Mouse (Mus musculus): ENCODE measurements around the gene Ank. TPM values are rescaled to one million over a fixed set of nuclear protein-coding genes. Genes with fewer than 3 reads are reported as not detected.

The Ank gene
- polyA plus RNA-seq, 1 experiment from 2014 or later, result 5.9 TPM

DNA sequence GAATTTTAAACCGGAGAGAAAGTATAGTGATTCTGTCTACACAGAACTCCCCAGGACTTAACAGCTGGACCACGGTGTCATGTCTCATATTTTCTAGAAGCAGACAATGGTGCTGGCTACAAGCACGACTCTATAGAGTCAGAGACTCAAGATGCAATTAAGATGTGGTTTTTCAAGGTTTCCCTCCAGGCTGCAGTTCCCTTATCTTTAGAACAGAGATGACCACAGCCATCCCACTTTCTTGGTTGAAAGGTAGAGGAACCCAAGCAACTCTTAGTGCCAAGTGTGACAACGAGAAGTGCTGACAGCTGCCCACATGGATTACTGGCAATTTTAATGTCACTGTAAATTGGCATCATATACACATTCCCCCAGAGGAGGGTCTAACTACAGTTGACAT, 143.1 kb downstream of the Ank start:
- Histone ChIP-seq H3K9ac (ENCODE audit: low read depth, low read length) (no peak overlapping the region), H3K4me2 (ENCODE audit: low read depth, low read length) (no peak overlapping the region), H3K27me3 (replicated peaks; ENCODE audit: control insufficient read depth, insufficient read depth, low read length) (no peaks in the 10 kb centered on the region), H3K4me1 (ENCODE audit: control insufficient read depth, insufficient read depth, low read length) (0 out of 2 replicates have a peak, but pooled peaks cover 2% of the 10 kb centered on the region), H3K36me3 (ENCODE audit: control insufficient read depth, insufficient read depth, low read length) (peaks cover 10% of the 10 kb centered on the region), H3K4me3 (ENCODE audit: low read length) (no peak overlapping the region), H3K9me3 (ENCODE audit: control insufficient read depth, low read length) (no peaks in the 10 kb centered on the region), H3K27ac (ENCODE audit: low read length) (no peak overlapping the region)
- no peak for ATAC-seq
- WGBS, result 61% methylated on average over 4 of the region's 4 CpGs

DNA sequence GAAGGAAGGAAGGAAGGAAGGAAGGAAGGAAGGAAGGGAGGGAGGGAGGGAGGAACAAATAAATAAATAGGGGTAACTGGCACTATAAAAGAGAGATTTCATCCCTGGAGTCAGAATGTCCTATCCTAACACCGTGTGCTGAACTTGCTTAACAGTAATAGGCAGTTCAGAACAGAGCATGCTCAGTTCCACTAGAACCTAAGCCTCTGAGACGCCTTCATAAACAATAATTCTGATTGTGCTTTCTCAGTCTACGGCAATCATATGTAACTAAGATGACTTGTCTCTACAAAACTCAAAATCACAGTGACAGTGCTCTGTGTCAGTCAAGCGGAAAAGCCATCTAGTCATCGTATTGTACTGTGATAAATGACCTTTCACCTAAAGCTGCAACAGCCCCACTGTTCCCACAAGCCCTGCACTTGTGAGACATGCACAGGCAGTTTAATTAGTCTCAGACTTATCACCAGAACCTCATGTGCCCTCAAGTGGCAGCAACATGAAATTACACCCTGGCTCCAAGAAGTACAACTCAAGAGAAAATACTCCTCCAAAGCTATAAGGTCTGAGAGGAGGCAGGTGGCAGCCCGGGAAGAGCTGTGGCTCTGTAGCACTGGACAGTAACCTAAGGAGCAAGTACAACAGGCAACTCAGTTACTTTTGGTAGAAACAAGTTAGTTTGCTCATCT, 146.2 kb downstream of the Ank start:
- Histone ChIP-seq H3K4me1 (ENCODE audit: control insufficient read depth, insufficient read depth, low read length) (peaks cover 2% of the 10 kb centered on the region; the same call in 1 of the 2 replicates), H3K9me3 (ENCODE audit: control insufficient read depth, low read length) (no peaks in the 10 kb centered on the region), H3K9ac (ENCODE audit: low read depth, low read length) (no peak overlapping the region), H3K4me3 (ENCODE audit: low read length) (no peak overlapping the region), H3K4me2 (ENCODE audit: low read depth, low read length) (no peak overlapping the region), H3K27me3 (replicated peaks; ENCODE audit: control insufficient read depth, insufficient read depth, low read length) (no peaks in the 10 kb centered on the region), H3K36me3 (ENCODE audit: control insufficient read depth, insufficient read depth, low read length) (peaks cover 3% of the 10 kb centered on the region; the same call in 1 of the 2 replicates), H3K27ac (ENCODE audit: low read length) (no peak overlapping the region)
- 43% methylated on average over 6 of the region's 6 CpGs for WGBS
- ATAC-seq, result peak; percentile 70

DNA sequence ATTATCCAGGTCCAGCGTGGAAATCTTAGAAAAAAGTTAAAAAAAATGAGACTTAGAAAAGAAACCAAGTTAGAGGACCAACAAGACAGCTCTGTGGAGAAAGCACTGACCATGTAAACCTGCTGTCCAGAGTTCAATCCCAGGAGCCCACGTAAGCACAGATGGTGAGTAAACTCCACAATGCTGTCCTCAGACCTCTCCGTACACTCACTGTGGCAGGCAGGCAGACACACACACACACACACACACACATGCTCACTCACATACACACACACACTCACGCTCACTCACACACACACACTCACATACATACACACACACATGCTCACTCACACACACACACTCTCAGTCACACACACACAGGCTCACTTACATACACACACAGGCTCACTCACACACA, 146.8 kb downstream of the Ank start:
- Histone ChIP-seq H3K4me1 (ENCODE audit: control insufficient read depth, insufficient read depth, low read length) (peaks cover 2% of the 10 kb centered on the region; the same call in 1 of the 2 replicates), H3K27me3 (replicated peaks; ENCODE audit: control insufficient read depth, insufficient read depth, low read length) (no peaks in the 10 kb centered on the region), H3K4me2 (ENCODE audit: low read depth, low read length) (no peak overlapping the region), H3K27ac (ENCODE audit: low read length) (no peak overlapping the region), H3K9me3 (ENCODE audit: control insufficient read depth, low read length) (no peaks in the 10 kb centered on the region), H3K36me3 (ENCODE audit: control insufficient read depth, insufficient read depth, low read length) (peaks cover 5% of the 10 kb centered on the region; the same call in 1 of the 2 replicates), H3K4me3 (ENCODE audit: low read length) (no peak overlapping the region), H3K9ac (ENCODE audit: low read depth, low read length) (no peak overlapping the region)
- ATAC-seq, result no peak
- 95% methylated on average over 4 of the region's 4 CpGs for WGBS

DNA sequence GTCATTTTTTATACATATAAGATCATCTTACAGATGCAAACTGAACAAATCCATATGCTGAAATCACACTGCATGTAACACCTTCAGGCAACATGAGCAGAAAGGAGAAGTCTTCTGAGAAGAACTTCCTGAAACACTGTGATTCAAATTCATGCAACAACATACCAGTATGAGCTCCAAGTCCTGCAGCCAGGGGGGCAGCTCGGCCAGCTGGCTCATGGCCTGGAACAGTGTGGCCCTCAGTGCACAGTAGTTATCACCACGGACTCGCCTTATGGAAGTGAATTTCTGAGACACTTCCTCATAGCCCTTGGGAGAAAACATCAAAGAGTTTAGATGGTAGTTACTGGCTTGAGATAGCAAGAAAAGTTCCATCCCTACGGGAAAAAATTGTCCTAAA, 149.7 kb downstream of the Ank start:
- no peak overlapping the region for H3K27ac ChIP-seq (ENCODE audit: low read length)
- no peak overlapping the region for H3K4me3 ChIP-seq (ENCODE audit: low read length)
- no peak overlapping the region for H3K4me2 ChIP-seq (ENCODE audit: low read depth, low read length)
- 60% methylated on average over 4 of the region's 4 CpGs for WGBS
- H3K9me3 ChIP-seq (ENCODE audit: control insufficient read depth, low read length), result no peaks in the 10 kb centered on the region
- no peaks in the 10 kb centered on the region for H3K27me3 ChIP-seq (replicated peaks; ENCODE audit: control insufficient read depth, insufficient read depth, low read length)
- ATAC-seq, result no peak
- H3K36me3 ChIP-seq (ENCODE audit: control insufficient read depth, insufficient read depth, low read length), result peaks cover 3% of the 10 kb centered on the region; the same call in 1 of the 2 replicates
- H3K9ac ChIP-seq (ENCODE audit: low read depth, low read length), result no peak overlapping the region
- peaks cover 8% of the 10 kb centered on the region; the same call in 1 of the 2 replicates for H3K4me1 ChIP-seq (ENCODE audit: control insufficient read depth, insufficient read depth, low read length)

DNA sequence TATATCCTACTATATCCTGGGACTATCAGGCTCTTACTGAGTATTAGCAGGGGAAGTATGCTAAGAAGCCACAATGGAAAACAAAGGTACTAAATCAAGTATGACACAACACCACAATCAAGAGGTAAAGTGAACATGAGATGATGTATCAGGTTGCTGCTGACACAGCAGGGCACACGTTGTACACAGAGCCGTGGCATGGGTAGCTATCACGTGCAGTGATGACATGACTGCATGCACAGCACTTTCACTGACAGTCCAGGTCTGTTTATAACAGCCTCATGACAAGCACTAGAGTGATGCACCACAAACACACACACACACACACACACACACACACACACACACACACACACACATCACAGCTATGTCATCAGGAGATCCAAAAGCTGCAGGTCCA, 150.8 kb downstream of the Ank start:
- peaks cover 3% of the 10 kb centered on the region for H3K36me3 ChIP-seq (ENCODE audit: control insufficient read depth, insufficient read depth, low read length)
- H3K9ac ChIP-seq (ENCODE audit: low read depth, low read length), result no peak overlapping the region
- 86% methylated on average over 3 of the region's 3 CpGs for WGBS
- no peaks in the 10 kb centered on the region for H3K27me3 ChIP-seq (replicated peaks; ENCODE audit: control insufficient read depth, insufficient read depth, low read length)
- no peak overlapping the region for H3K4me2 ChIP-seq (ENCODE audit: low read depth, low read length)
- no peak for ATAC-seq
- no peak overlapping the region for H3K27ac ChIP-seq (ENCODE audit: low read length)
- H3K4me1 ChIP-seq (ENCODE audit: control insufficient read depth, insufficient read depth, low read length), result peaks cover 8% of the 10 kb centered on the region; the same call in 1 of the 2 replicates
- H3K4me3 ChIP-seq (ENCODE audit: low read length), result no peak overlapping the region
- no peaks in the 10 kb centered on the region for H3K9me3 ChIP-seq (ENCODE audit: control insufficient read depth, low read length)

DNA sequence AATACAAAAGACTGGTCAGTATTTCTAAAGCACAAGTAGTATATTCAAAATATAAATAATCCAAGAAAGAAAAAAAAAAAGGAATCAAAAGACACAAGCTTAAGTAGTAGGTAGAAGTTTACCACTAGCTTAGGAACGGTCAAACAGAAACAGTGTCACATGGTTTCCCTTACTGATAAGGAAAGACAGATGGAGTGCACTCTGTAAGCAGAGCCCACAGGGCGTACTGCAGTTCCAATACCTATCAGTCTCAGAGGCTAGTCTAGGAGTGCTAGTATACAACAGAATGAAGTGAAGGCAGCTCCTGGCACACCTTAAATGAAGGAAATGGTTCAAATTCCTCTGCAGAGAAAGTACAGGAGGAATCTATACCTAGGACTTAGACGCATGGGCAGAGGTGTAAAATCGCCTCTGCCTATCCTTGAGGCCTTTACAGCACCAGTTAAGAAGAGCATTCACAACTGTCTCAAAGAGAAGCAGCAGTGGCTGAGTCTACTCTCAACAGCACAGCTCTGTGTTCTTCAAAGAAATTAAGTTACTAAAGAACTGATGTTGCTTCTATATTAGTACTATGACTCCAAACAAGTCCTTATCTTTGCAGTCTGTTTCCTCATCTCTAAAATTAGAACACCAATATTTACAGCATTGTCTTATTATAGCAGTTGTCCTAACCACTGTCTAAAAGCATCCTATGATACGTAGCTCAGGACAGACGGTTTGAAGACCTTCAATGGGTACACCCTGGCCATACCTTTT, 152.5 kb downstream of the Ank start:
- peak; percentile 80 for ATAC-seq
- Histone ChIP-seq H3K4me2 (ENCODE audit: low read depth, low read length) (no peak overlapping the region), H3K4me3 (ENCODE audit: low read length) (no peak overlapping the region), H3K27me3 (replicated peaks; ENCODE audit: control insufficient read depth, insufficient read depth, low read length) (no peaks in the 10 kb centered on the region), H3K27ac (ENCODE audit: low read length) (peak overlapping the region; percentile 56; the same call in 1 of the 2 replicates), H3K9me3 (ENCODE audit: control insufficient read depth, low read length) (no peaks in the 10 kb centered on the region), H3K9ac (ENCODE audit: low read depth, low read length) (no peak overlapping the region), H3K36me3 (ENCODE audit: control insufficient read depth, insufficient read depth, low read length) (peaks cover 3% of the 10 kb centered on the region), H3K4me1 (ENCODE audit: control insufficient read depth, insufficient read depth, low read length) (peaks cover 8% of the 10 kb centered on the region; the same call in 1 of the 2 replicates)
- WGBS, result 72% methylated on average over 6 of the region's 6 CpGs

DNA sequence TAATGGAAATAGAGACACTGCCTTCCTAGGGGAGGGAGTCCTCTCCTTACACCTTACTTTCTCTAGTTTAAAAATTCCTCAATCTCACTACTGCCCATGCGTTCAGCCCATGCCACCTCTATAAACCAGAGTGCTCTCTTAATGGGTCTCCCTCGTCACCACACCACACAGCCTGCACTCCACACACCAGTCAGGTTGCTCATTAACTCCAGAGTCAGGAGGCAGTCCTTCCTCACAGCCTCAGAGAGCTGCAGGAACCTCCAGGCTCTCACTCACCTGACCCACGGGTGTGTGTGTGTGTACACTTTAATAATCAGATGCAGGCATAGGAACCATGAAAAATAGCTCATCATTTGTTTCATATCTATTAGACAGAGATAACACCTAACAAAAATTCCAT, 153.2 kb downstream of the Ank start:
- H3K4me1 ChIP-seq (ENCODE audit: control insufficient read depth, insufficient read depth, low read length), result peaks cover 8% of the 10 kb centered on the region; the same call in 1 of the 2 replicates
- WGBS, result 55% methylated on average over 3 of the region's 3 CpGs

DNA sequence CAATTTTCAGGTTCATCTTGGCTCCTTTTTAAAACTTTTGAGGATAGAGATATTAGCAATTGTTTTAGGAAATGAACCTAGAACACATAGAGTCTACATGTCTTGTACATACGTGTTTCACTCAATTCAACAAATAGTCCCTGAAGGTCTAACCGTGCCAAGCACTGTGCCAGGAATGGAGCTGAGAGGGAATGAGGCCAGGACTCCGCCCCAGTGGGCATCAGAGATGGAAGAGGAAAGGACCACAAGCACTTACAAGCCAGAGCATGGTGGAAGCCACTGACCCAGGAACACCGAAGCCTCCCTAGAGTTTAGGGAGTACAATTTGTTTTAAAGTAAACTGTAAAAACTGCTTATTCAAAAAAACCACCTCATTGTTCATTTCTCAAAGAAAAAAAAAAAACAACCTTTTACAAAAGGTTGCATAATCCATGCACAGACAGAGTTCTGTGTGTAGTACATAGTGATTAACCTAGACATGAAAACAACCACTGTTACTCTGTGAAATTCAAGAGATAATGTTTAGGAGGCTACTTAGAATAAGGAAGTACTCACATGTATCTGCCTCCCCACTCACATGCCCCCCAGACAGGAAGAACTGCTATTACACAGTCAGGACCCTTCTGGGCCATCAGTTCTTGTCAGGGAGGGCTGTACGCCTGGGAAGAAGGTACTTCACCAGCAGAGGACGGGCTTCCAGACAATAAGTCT, 154.2 kb downstream of the Ank start:
- H3K36me3 ChIP-seq (ENCODE audit: control insufficient read depth, insufficient read depth, low read length), result peaks cover 3% of the 10 kb centered on the region
- H3K9me3 ChIP-seq (ENCODE audit: control insufficient read depth, low read length), result no peaks in the 10 kb centered on the region
- no peak overlapping the region for H3K4me2 ChIP-seq (ENCODE audit: low read depth, low read length)
- no peaks in the 10 kb centered on the region for H3K27me3 ChIP-seq (replicated peaks; ENCODE audit: control insufficient read depth, insufficient read depth, low read length)
- peaks cover 8% of the 10 kb centered on the region; the same call in 1 of the 2 replicates for H3K4me1 ChIP-seq (ENCODE audit: control insufficient read depth, insufficient read depth, low read length)
- no peak overlapping the region for H3K4me3 ChIP-seq (ENCODE audit: low read length)
- no peak for ATAC-seq
- WGBS, result 81% methylated on average over 6 of the region's 6 CpGs
- no peak overlapping the region for H3K27ac ChIP-seq (ENCODE audit: low read length)
- no peak overlapping the region for H3K9ac ChIP-seq (ENCODE audit: low read depth, low read length)

More for the DNA sequence above, 153.2 kb downstream of the Ank start:
- no peaks in the 10 kb centered on the region for H3K27me3 ChIP-seq (replicated peaks; ENCODE audit: control insufficient read depth, insufficient read depth, low read length)
- 0 out of 2 replicates have a peak overlapping the region, but pooled peaks have one; percentile 43 for H3K27ac ChIP-seq (ENCODE audit: low read length)
- ATAC-seq, result peak; percentile 87
- no peak overlapping the region for H3K4me2 ChIP-seq (ENCODE audit: low read depth, low read length)
- no peak overlapping the region for H3K4me3 ChIP-seq (ENCODE audit: low read length)
- H3K36me3 ChIP-seq (ENCODE audit: control insufficient read depth, insufficient read depth, low read length), result peaks cover 3% of the 10 kb centered on the region
- no peak overlapping the region for H3K9ac ChIP-seq (ENCODE audit: low read depth, low read length)
- no peaks in the 10 kb centered on the region for H3K9me3 ChIP-seq (ENCODE audit: control insufficient read depth, low read length)

DNA sequence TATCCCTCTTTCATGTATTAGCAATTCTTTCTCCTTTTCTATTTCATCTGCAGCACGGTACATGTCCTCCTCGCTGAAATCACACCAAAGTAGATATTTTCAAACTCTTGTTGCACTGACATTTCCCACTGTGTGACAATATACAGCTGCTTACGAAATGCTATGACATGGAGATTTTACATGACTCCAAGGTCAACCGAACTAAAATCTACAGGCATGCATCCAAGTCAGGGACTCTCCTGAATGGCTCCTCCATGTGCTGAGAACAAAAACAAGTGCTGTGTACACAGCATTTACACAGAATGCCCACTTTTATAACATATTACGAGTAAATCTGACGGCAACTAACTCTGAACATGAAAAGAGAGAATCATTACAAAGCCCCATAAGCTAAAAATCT, 156.8 kb downstream of the Ank start:
- Histone ChIP-seq H3K9ac (ENCODE audit: low read depth, low read length) (no peak overlapping the region), H3K9me3 (ENCODE audit: control insufficient read depth, low read length) (no peaks in the 10 kb centered on the region), H3K27me3 (replicated peaks; ENCODE audit: control insufficient read depth, insufficient read depth, low read length) (no peaks in the 10 kb centered on the region), H3K4me3 (ENCODE audit: low read length) (no peak overlapping the region), H3K27ac (ENCODE audit: low read length) (no peak overlapping the region), H3K4me1 (ENCODE audit: control insufficient read depth, insufficient read depth, low read length) (peaks cover 6% of the 10 kb centered on the region; the same call in 1 of the 2 replicates), H3K36me3 (ENCODE audit: control insufficient read depth, insufficient read depth, low read length) (no peaks in the 10 kb centered on the region; the same call in 1 of the 2 replicates), H3K4me2 (ENCODE audit: low read depth, low read length) (no peak overlapping the region)
- ATAC-seq, result no peak
- WGBS, result 83% methylated on average over 6 of the region's 6 CpGs
